Mouse (Mus musculus) ES-E14 (cell line): Measurements from ENCODE around the gene Gramd1c.

Experiments
- HCFC1 ChIP-seq: IDR thresholded peaks from 2 replicates; pipeline ENCODE4 v1.6.1; 2012; ENCODE audit warnings: low read length, inconsistent platforms, borderline replicate concordance; ENCODE audit not compliant: insufficient read depth
- ZC3H11A ChIP-seq: IDR thresholded peaks from 2 replicates; pipeline ENCODE4 v1.6.1; 2012; ENCODE audit warnings: low read depth, mild to moderate bottlenecking, inconsistent platforms, low read length, borderline replicate concordance
- ZNF384 ChIP-seq: IDR thresholded peaks from 2 replicates; pipeline ENCODE4 v1.6.1; 2012; ENCODE audit warnings: low read depth, low read length, inconsistent platforms

GRCm38 (mm10) chr16:44109002-44109401 lies 45.9 kb upstream of the Gramd1c start:
- TF ChIP-seq ZNF384 (no peak), HCFC1 (no peak), ZC3H11A (no peak)
